Mouse (Mus musculus): ENCODE measurements around the gene Olfr92.

Gene Olfr92

GRCm38 (mm10) chr17:37062101-37062641, 57.7 kb downstream of the Olfr92 start:
- no peak for DNase-seq (ENCODE audit: low spot score in 2 of 2)

GRCm38 (mm10) chr17:37061435-37061834, 58.5 kb downstream of the Olfr92 start:
- no peak for DNase-seq (ENCODE audit: low spot score in 2 of 2)
